Mouse (Mus musculus) limb, embryonic 11.5 days (tissue): Measurements from ENCODE around the gene Cacna2d1. TPM values are rescaled to one million over a fixed set of nuclear protein-coding genes. Genes with fewer than 3 reads are reported as not detected.

Source experiments
- ATAC-seq: fragments of 200-750 bp; cut with Nextera tagmentation; 2 replicates; pipeline ENCODE4 v1.8.0; 2017; ENCODE audit warnings: low read depth; ENCODE audit not compliant: insufficient number of reproducible peaks, low FRiP score, low TSS enrichment
- DNase-seq: peaks from one replicate; pipeline ENCODE4 v3.0.0-alpha.2; 2015; ENCODE audit warnings: low spot score
- H3K27ac ChIP-seq: fragments of 300-500 bp; sonication (generic); replicated peaks from 2 replicates; pipeline ENCODE4 v1.5.1; 2014; ENCODE audit warnings: low read depth, mild to moderate bottlenecking, low read length
- H3K27me3 ChIP-seq: fragments of 300-500 bp; sonication (generic); 2 replicates; pipeline ENCODE4 v1.6.1; 2014; ENCODE audit warnings: mild to moderate bottlenecking, low read length, mixed read lengths; ENCODE audit not compliant: control insufficient read depth, insufficient read depth
- H3K36me3 ChIP-seq: fragments of 300-500 bp; sonication (generic); 2 replicates; pipeline ENCODE4 v1.6.1; 2014; ENCODE audit warnings: mild to moderate bottlenecking, low read length, moderate library complexity, mixed read lengths; ENCODE audit not compliant: control insufficient read depth, insufficient read depth
- H3K4me1 ChIP-seq: fragments of 300-500 bp; sonication (generic); 2 replicates; pipeline ENCODE4 v1.6.1; 2014; ENCODE audit warnings: low read length, mixed read lengths; ENCODE audit not compliant: control insufficient read depth, insufficient read depth
- H3K4me2 ChIP-seq: fragments of 300-500 bp; sonication (generic); 2 replicates; pipeline ENCODE4 v1.6.1; 2014; ENCODE audit warnings: low read depth, mild to moderate bottlenecking, moderate library complexity; ENCODE audit not compliant: severe bottlenecking
- H3K4me3 ChIP-seq: fragments of 300-500 bp; sonication (generic); 2 replicates; pipeline ENCODE4 v1.5.1; 2014; ENCODE audit warnings: low read depth, low read length
- H3K9ac ChIP-seq: fragments of 300-500 bp; sonication (generic); 2 replicates; pipeline ENCODE4 v1.6.1; 2014; ENCODE audit warnings: mild to moderate bottlenecking, low read length
- H3K9me3 ChIP-seq: fragments of 300-500 bp; sonication (generic); 2 replicates; pipeline ENCODE4 v1.6.1; 2016; ENCODE audit warnings: low read length; ENCODE audit not compliant: control insufficient read depth
- WGBS: fragments of 180-500 bp; shearing (Covaris S2); extraction: QIAGEN DNeasy Blood & Tissue Kit; methylation state at CpG from one replicate; pipeline ENCODE4 v1.1.7; 2014; 5-methylcytosine and 5-hydroxymethylcytosine counted together
- polyA plus RNA-seq: library from polyadenylated mRNA; unstranded; fragments of >200 nt; fragmentation: Nextera tagmentation; extraction: Ambion mirVana; gene quantifications from 2 replicates; pipeline ENCODE4 v1.2.1, GENCODE M21; 2014

The Cacna2d1 gene
- polyA plus RNA-seq, 1 experiment from 2014 or later, result 9.5 TPM

GRCm38 (mm10) chr5:16297170-16297771, 362.8 kb downstream of the Cacna2d1 start:
- H3K9ac ChIP-seq, result no peak overlapping the region
- no peak overlapping the region for H3K4me3 ChIP-seq
- ATAC-seq (no peak), DNase-seq (no peak)
- H3K27ac ChIP-seq, result no peak overlapping the region
- H3K9me3 ChIP-seq, result no peaks in the 10 kb centered on the region
- WGBS, result 82% methylated on average over 4 of the region's 4 CpGs
- no peaks in the 10 kb centered on the region for H3K27me3 ChIP-seq
- H3K36me3 ChIP-seq, result no peaks in the 10 kb centered on the region
- H3K4me1 ChIP-seq, result no peaks in the 10 kb centered on the region
- no peak overlapping the region for H3K4me2 ChIP-seq

- H3K4me3 ChIP-seq, result no peak overlapping the region
- no peak for DNase-seq
- whole genome bisulfite sequencing, result 69% methylated on average over 6 of the region's 6 CpGs
Measured at GRCm38 (mm10) chr5:16299631-16300030, 365.1 kb downstream of the Cacna2d1 start.

GRCm38 (mm10) chr5:16309168-16310006, 374.9 kb downstream of the Cacna2d1 start:
- no peak overlapping the region for H3K27ac ChIP-seq
- no peaks in the 10 kb centered on the region for H3K9me3 ChIP-seq
- no peaks in the 10 kb centered on the region for H3K27me3 ChIP-seq
- no peaks in the 10 kb centered on the region for H3K4me1 ChIP-seq
- H3K9ac ChIP-seq, result no peak overlapping the region
- no peak overlapping the region for H3K4me3 ChIP-seq
- peak; percentile 80 for DNase-seq
- H3K36me3 ChIP-seq, result no peaks in the 10 kb centered on the region
- 44% methylated on average over 7 of the region's 7 CpGs for WGBS
- H3K4me2 ChIP-seq, result no peak overlapping the region
- ATAC-seq, result peak; percentile 54; the same call in 1 of the 2 replicates

More at GRCm38 (mm10) chr5:16299631-16300030, 365.1 kb downstream of the Cacna2d1 start:
- H3K27me3 ChIP-seq, result no peaks in the 10 kb centered on the region
- ATAC-seq, result no peak
- no peaks in the 10 kb centered on the region for H3K9me3 ChIP-seq
- H3K27ac ChIP-seq, result no peak overlapping the region
- no peak overlapping the region for H3K4me2 ChIP-seq
- no peak overlapping the region for H3K9ac ChIP-seq
- no peaks in the 10 kb centered on the region for H3K36me3 ChIP-seq
- no peaks in the 10 kb centered on the region for H3K4me1 ChIP-seq

GRCm38 (mm10) chr5:16314242-16314641, 379.8 kb downstream of the Cacna2d1 start:
- no peak for DNase-seq
- Histone ChIP-seq H3K9me3 (no peaks in the 10 kb centered on the region), H3K36me3 (no peaks in the 10 kb centered on the region), H3K27me3 (no peaks in the 10 kb centered on the region), H3K4me1 (no peaks in the 10 kb centered on the region), H3K4me2 (no peak overlapping the region), H3K9ac (no peak overlapping the region), H3K27ac (no peak overlapping the region), H3K4me3 (no peak overlapping the region)
- ATAC-seq, result no peak
- 86% methylated on average over 5 of the region's 5 CpGs for WGBS

- Histone ChIP-seq H3K4me1 (no peaks in the 10 kb centered on the region), H3K4me2 (no peak overlapping the region), H3K4me3 (no peak overlapping the region), H3K27me3 (no peaks in the 10 kb centered on the region), H3K9ac (no peak overlapping the region), H3K36me3 (no peaks in the 10 kb centered on the region), H3K27ac (no peak overlapping the region), H3K9me3 (no peaks in the 10 kb centered on the region)
- no peak for ATAC-seq
- no peak for DNase-seq
Measured at GRCm38 (mm10) chr5:16315983-16316390, 381.5 kb downstream of the Cacna2d1 start.

GRCm38 (mm10) chr5:16317680-16318242, 383.3 kb downstream of the Cacna2d1 start:
- WGBS, result 71% methylated on average over 4 of the region's 4 CpGs
- DNase-seq (no peak), ATAC-seq (no peak)
- no peak overlapping the region for H3K4me2 ChIP-seq
- H3K27ac ChIP-seq, result no peak overlapping the region
- H3K27me3 ChIP-seq, result no peaks in the 10 kb centered on the region
- H3K4me1 ChIP-seq, result no peaks in the 10 kb centered on the region
- H3K36me3 ChIP-seq, result no peaks in the 10 kb centered on the region
- H3K9me3 ChIP-seq, result no peaks in the 10 kb centered on the region
- no peak overlapping the region for H3K4me3 ChIP-seq
- H3K9ac ChIP-seq, result no peak overlapping the region

GRCm38 (mm10) chr5:16326610-16327009, 392.1 kb downstream of the Cacna2d1 start:
- H3K4me3 ChIP-seq, result no peak overlapping the region
- H3K9me3 ChIP-seq, result no peaks in the 10 kb centered on the region
- H3K27ac ChIP-seq, result no peak overlapping the region
- no peaks in the 10 kb centered on the region for H3K27me3 ChIP-seq
- no peak overlapping the region for H3K4me2 ChIP-seq
- WGBS, result 93% methylated on average over 3 of the region's 3 CpGs
- ATAC-seq (no peak), DNase-seq (no peak)
- no peaks in the 10 kb centered on the region for H3K4me1 ChIP-seq
- no peak overlapping the region for H3K9ac ChIP-seq
- no peaks in the 10 kb centered on the region for H3K36me3 ChIP-seq

- DNase-seq (no peak), ATAC-seq (no peak)
- Histone ChIP-seq H3K4me1 (no peaks in the 10 kb centered on the region), H3K9me3 (no peaks in the 10 kb centered on the region), H3K9ac (no peak overlapping the region), H3K36me3 (no peaks in the 10 kb centered on the region), H3K4me2 (no peak overlapping the region), H3K4me3 (no peak overlapping the region), H3K27ac (no peak overlapping the region), H3K27me3 (no peaks in the 10 kb centered on the region)
Measured at GRCm38 (mm10) chr5:16345393-16345792, 410.9 kb downstream of the Cacna2d1 start.
